Mouse (Mus musculus): ENCODE results near the gene Hcrt.

Gene Hcrt

DNA sequence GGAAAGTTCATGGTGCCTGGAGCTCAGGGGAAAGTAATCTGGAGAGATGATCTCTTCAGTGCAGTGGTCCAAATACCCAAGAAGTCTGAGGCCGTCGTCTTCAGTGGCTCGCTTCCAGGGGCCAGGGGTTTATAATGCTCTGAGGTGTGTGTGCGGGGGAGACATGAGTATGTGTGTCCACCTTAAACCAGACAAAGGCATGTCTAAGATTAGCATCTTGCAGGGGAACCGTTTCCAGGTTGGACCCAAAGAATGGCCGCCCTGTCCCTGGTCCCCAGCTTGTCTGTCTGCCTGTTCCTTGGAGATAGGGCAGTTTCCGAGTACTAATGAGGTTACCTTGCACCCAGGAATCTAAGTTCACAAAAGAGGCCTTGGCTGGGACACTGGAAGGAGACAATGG lies at the start of gene Hcrt:
Gene Hcrt (minus strand): TSS at position 101 of the 400 bp plus-strand sequence.
- Histone ChIP-seq H3K27me3 (ENCODE audit: insufficient read depth, low read length) (peaks cover 50% of the 10 kb centered on the region), H3K9me3 (ENCODE audit: low read length) (no peaks in the 10 kb centered on the region), H3K4me1 (replicated peaks; ENCODE audit: low read depth, low read length) (peaks cover 49% of the 10 kb centered on the region)

DNA sequence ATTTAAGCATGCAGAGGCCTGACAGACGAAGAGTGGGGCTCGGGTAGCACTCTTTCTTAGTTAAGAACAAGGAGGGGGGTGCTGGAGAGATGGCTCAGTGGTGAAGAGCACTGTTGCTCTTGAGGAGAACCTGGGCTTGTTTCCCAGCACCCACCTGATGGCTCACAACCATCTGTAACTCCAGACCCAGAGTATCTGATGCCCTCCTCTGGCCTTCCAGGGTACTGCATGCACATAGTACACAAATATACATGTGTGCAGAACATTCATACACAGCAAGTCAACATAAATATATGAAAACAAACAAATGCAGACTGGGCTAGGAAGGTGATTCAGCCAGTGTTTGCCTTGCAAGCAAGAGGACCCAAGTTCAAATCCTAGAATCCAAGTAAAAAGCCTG lies 48.4 kb upstream of the Hcrt start:
- Histone ChIP-seq H3K36me3 (ENCODE audit: insufficient read depth, low read length) (no peaks in the 10 kb centered on the region), H3K4me3 (replicated peaks; ENCODE audit: low read length) (no peak overlapping the region), H3K9me3 (ENCODE audit: low read length) (peaks cover 9% of the 10 kb centered on the region), H3K4me1 (replicated peaks; ENCODE audit: low read depth, low read length) (peaks cover 20% of the 10 kb centered on the region), H3K27me3 (ENCODE audit: insufficient read depth, low read length) (no peaks in the 10 kb centered on the region)
- TF ChIP-seq NANOG (IDR thresholded peaks at IDR 0.05; ENCODE audit: borderline replicate concordance, low read length): no peak
- peak; percentile 44 for TF ChIP-seq CTCF (conservative IDR thresholded peaks at IDR 0.05; ENCODE audit: low read length)
- no peak for TF ChIP-seq POU5F1 (IDR thresholded peaks at IDR 0.05; ENCODE audit: borderline replicate concordance, low read length)

More for the DNA sequence above, at the start of gene Hcrt:
- peaks cover 14% of the 10 kb centered on the region for H3K36me3 ChIP-seq (ENCODE audit: insufficient read depth, low read length)
- TF ChIP-seq CTCF (conservative IDR thresholded peaks at IDR 0.05; ENCODE audit: low read length) (no peak), NANOG (IDR thresholded peaks at IDR 0.05; ENCODE audit: borderline replicate concordance, low read length) (no peak), POU5F1 (IDR thresholded peaks at IDR 0.05; ENCODE audit: borderline replicate concordance, low read length) (no peak)
- peak within 1 kb of the TSS; percentile 73 for H3K4me3 ChIP-seq (replicated peaks; ENCODE audit: low read length)

DNA sequence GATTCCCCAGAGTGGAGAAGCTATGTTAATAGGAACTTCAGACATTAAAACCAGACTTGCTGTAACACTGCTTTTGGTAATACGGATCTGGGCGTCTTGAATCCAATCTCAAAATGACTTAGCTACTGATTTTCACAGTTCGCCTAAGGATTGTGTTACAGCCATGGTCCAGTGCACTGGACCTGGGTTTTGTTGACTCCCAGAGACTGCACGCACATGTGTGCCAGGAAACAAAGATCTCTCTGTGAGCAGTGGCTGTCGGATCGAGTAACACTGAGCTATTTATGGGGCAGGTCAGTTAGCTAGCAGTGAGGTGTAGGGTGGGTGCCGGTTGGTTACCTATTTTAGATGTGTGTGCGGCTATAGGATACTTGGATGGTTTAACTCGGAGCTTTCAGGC lies 47.8 kb upstream of the Hcrt start:
- Histone ChIP-seq H3K36me3 (ENCODE audit: insufficient read depth, low read length) (no peaks in the 10 kb centered on the region), H3K4me3 (replicated peaks; ENCODE audit: low read length) (no peak overlapping the region), H3K4me1 (replicated peaks; ENCODE audit: low read depth, low read length) (peaks cover 20% of the 10 kb centered on the region), H3K27me3 (ENCODE audit: insufficient read depth, low read length) (no peaks in the 10 kb centered on the region), H3K9me3 (ENCODE audit: low read length) (peaks cover 9% of the 10 kb centered on the region)
- TF ChIP-seq NANOG (IDR thresholded peaks at IDR 0.05; ENCODE audit: borderline replicate concordance, low read length) (no peak), POU5F1 (IDR thresholded peaks at IDR 0.05; ENCODE audit: borderline replicate concordance, low read length) (no peak), CTCF (conservative IDR thresholded peaks at IDR 0.05; ENCODE audit: low read length) (no peak)

DNA sequence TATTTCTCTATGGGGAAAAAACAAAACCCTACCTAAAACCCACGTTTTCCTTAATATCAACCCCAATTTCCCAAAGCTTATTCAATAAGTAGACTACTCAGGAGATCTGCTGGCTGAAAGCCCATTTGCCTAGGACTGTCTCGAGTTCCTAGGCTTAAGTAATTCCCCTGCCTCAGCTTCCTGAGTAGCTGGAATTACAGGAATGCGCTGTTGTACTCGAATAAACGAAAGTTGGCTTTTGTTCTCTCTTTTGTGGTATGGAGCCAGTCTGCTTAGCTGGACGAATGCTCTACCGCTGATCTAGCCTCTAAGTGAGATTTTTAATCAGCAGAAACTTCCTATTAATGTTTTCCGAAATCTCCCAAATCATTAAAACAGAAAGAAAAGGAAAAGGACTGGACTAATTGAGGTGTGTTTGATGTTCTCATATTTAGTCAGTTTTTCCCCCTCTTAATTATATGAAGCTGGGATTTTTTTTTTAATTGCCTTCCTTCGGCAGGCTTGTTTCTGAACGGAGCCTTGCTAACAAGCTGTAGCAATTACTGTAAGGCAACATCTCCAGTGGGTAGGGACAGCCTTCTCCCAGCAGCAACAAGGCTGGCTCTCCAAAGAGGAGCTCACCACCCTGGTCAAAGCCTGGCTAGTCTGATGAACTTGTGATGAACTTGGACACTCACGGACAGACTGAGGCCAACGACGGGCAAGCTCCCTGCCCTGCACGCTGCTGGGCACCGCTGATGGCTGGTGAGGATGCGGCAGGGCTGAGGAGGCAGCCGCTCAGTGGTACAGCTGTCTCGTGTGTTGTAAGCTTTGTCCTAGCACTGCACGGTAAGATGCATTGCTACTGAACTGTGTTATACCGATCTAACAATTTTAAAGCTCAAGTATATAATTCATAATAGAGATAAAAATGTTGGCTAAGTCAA lies 43.9 kb upstream of the Hcrt start:
- Histone ChIP-seq H3K27me3 (ENCODE audit: insufficient read depth, low read length) (no peaks in the 10 kb centered on the region), H3K4me3 (replicated peaks; ENCODE audit: low read length) (no peak overlapping the region), H3K36me3 (ENCODE audit: insufficient read depth, low read length) (no peaks in the 10 kb centered on the region), H3K4me1 (replicated peaks; ENCODE audit: low read depth, low read length) (peaks cover 23% of the 10 kb centered on the region), H3K9me3 (ENCODE audit: low read length) (peaks cover 6% of the 10 kb centered on the region)
- TF ChIP-seq POU5F1 (IDR thresholded peaks at IDR 0.05; ENCODE audit: borderline replicate concordance, low read length): no peak
- TF ChIP-seq CTCF (conservative IDR thresholded peaks at IDR 0.05; ENCODE audit: low read length): no peak
- TF ChIP-seq NANOG (IDR thresholded peaks at IDR 0.05; ENCODE audit: borderline replicate concordance, low read length): no peak

DNA sequence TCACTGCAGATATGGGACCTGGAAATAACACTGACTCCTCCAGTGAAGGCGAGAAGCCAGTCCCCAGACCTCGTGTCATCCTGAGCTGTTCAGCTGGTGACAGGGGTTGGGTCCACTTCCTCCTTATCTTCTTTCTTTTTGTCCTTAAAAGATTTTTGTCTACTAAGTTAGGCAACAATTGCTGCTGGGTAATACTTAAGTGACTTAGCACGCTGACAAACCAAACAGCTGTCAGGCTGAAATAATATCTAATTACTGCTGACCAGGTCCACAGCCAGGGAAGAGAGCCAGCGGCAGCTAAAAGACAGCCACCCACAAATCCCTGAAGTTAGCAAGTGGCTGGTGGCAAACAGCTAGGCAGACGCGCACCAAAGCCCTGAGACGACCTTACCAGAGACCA lies 42.8 kb upstream of the Hcrt start:
- H3K36me3 ChIP-seq (ENCODE audit: insufficient read depth, low read length): no peaks in the 10 kb centered on the region
- H3K27me3 ChIP-seq (ENCODE audit: insufficient read depth, low read length): no peaks in the 10 kb centered on the region
- H3K4me1 ChIP-seq (replicated peaks; ENCODE audit: low read depth, low read length): peaks cover 23% of the 10 kb centered on the region
- no peak overlapping the region for H3K4me3 ChIP-seq (replicated peaks; ENCODE audit: low read length)
- no peak for TF ChIP-seq POU5F1 (IDR thresholded peaks at IDR 0.05; ENCODE audit: borderline replicate concordance, low read length)
- no peak for TF ChIP-seq CTCF (conservative IDR thresholded peaks at IDR 0.05; ENCODE audit: low read length)
- TF ChIP-seq NANOG (IDR thresholded peaks at IDR 0.05; ENCODE audit: borderline replicate concordance, low read length): no peak
- H3K9me3 ChIP-seq (ENCODE audit: low read length): no peaks in the 10 kb centered on the region

DNA sequence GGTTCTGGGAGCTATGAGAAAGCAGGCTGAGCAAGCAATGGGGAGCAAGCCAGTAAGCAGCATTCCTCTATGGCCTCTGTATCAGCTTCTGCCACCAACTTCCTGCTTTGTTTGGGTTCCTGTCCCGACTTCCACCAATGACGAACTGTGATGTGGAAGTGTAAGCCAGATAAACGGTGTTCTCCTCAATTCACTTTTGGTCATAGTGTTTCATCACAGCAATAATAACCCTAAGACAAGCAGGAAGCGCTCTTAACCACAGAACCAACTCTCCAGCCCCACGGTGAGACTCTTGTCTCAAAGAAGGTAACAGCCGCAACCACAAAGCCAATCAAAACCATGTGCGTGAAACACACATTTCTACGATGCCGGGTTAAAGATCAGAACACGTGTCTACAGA lies 41.7 kb upstream of the Hcrt start:
- H3K9me3 ChIP-seq (ENCODE audit: low read length): no peaks in the 10 kb centered on the region
- no peaks in the 10 kb centered on the region for H3K36me3 ChIP-seq (ENCODE audit: insufficient read depth, low read length)
- TF ChIP-seq POU5F1 (IDR thresholded peaks at IDR 0.05; ENCODE audit: borderline replicate concordance, low read length) (no peak), NANOG (IDR thresholded peaks at IDR 0.05; ENCODE audit: borderline replicate concordance, low read length) (no peak), CTCF (conservative IDR thresholded peaks at IDR 0.05; ENCODE audit: low read length) (no peak)
- no peaks in the 10 kb centered on the region for H3K27me3 ChIP-seq (ENCODE audit: insufficient read depth, low read length)
- no peak overlapping the region for H3K4me3 ChIP-seq (replicated peaks; ENCODE audit: low read length)
- H3K4me1 ChIP-seq (replicated peaks; ENCODE audit: low read depth, low read length): peaks cover 32% of the 10 kb centered on the region

DNA sequence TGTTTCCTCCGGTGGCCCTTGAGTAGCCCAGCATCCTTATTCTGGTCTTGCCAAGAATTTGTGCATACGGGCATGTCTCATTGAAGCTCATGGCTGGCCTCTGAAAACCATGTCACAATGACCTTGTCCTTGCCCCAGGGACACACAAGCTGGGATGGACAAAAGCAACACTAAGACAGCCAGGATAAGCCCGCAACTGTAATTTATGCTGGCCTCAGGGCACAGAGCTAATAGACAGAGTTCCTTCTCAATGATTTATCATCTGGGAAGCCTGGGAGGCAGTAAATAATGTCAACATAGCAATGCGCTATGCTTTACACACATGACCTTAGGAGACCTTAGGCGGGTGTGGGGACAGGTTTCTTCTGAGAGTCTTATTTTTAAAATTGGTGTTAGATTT lies 36.7 kb upstream of the Hcrt start:
- H3K4me1 ChIP-seq (replicated peaks; ENCODE audit: low read depth, low read length): peaks cover 21% of the 10 kb centered on the region
- H3K27me3 ChIP-seq (ENCODE audit: insufficient read depth, low read length): no peaks in the 10 kb centered on the region
- H3K9me3 ChIP-seq (ENCODE audit: low read length): no peaks in the 10 kb centered on the region
- H3K4me3 ChIP-seq (replicated peaks; ENCODE audit: low read length): no peak overlapping the region
- TF ChIP-seq NANOG (IDR thresholded peaks at IDR 0.05; ENCODE audit: borderline replicate concordance, low read length): no peak
- no peak for TF ChIP-seq POU5F1 (IDR thresholded peaks at IDR 0.05; ENCODE audit: borderline replicate concordance, low read length)
- no peak for TF ChIP-seq CTCF (conservative IDR thresholded peaks at IDR 0.05; ENCODE audit: low read length)
- no peaks in the 10 kb centered on the region for H3K36me3 ChIP-seq (ENCODE audit: insufficient read depth, low read length)

DNA sequence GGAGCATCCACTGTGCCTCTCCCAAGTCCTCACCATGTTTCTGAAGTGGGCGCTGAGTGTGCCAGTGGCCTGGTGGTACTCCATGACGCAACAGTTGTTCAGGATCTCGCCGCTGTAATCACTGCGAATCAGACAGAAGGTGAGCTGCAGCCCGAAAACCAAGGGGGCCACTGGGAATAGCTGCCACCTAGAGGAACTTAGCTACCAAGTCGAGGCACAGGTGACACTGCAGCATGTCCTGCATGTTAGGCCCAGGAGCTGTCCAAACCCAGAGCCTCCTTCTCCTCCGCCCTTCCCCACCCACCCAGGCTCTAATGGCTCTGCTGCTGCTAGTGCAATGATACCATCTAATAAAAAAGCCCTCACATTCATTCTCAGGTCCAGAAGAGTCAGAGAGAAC lies 33.9 kb upstream of the Hcrt start:
- peaks cover 18% of the 10 kb centered on the region for H3K4me1 ChIP-seq (replicated peaks; ENCODE audit: low read depth, low read length)
- H3K36me3 ChIP-seq (ENCODE audit: insufficient read depth, low read length): no peaks in the 10 kb centered on the region
- H3K27me3 ChIP-seq (ENCODE audit: insufficient read depth, low read length): no peaks in the 10 kb centered on the region
- TF ChIP-seq POU5F1 (IDR thresholded peaks at IDR 0.05; ENCODE audit: borderline replicate concordance, low read length): no peak
- TF ChIP-seq CTCF (conservative IDR thresholded peaks at IDR 0.05; ENCODE audit: low read length): no peak
- no peak for TF ChIP-seq NANOG (IDR thresholded peaks at IDR 0.05; ENCODE audit: borderline replicate concordance, low read length)
- no peaks in the 10 kb centered on the region for H3K9me3 ChIP-seq (ENCODE audit: low read length)
- H3K4me3 ChIP-seq (replicated peaks; ENCODE audit: low read length): no peak overlapping the region

Data from E14TG2a.4 (cell line).